In genomic region chr2:6695353-6695951, GRCm38 (mm10) we compare ENCODE assay signal across 17 mouse cellular contexts.
DNase-seq lines count a peak whose midpoint lies in the region; ATAC-seq lines count a peak whose summit lies in the region.
"Had no signal": no experiment of that assay in that cellular context is flagged by ENCODE, and none has a peak within 500 bp of the region (broad histone marks: within the 10 kb centered on the region; RNA-seq: fewer than 3 reads in every experiment).

No protein-coding gene starts in this region.

- 51% methylated on average over 4 of the region's 4 CpGs for WGBS in heart, embryonic 11.5 days (ENCODE audit: insufficient replicate concordance)
- WGBS in embryonic facial prominence, embryonic 10.5 days: 82% methylated on average over 4 of the region's 4 CpGs

- no peaks in the 10 kb centered on the region for H3K27me3 ChIP-seq in heart, embryonic 11.5 days (ENCODE audit: control insufficient read depth, insufficient read depth, low read length)
- no peaks in the 10 kb centered on the region for H3K27me3 ChIP-seq in megakaryocyte, embryonic 14.5 days (replicated peaks)
- H3K27me3 ChIP-seq in embryonic facial prominence, embryonic 10.5 days (replicated peaks; ENCODE audit: low read depth, poor library complexity, severe bottlenecking): no peaks in the 10 kb centered on the region
- H3K27me3 ChIP-seq: intestine, embryonic 15.5 days; limb, embryonic 15.5 days had no signal

- no peak overlapping the region for H3K9ac ChIP-seq in heart, embryonic 11.5 days (ENCODE audit: low read depth, low read length)
- H3K9ac ChIP-seq: forebrain, postnatal 0 days; intestine, embryonic 15.5 days; limb, embryonic 15.5 days had no signal

- no peaks in the 10 kb centered on the region for H3K36me3 ChIP-seq in heart, embryonic 11.5 days (ENCODE audit: control insufficient read depth, insufficient read depth, low read length)
- H3K36me3 ChIP-seq in megakaryocyte, embryonic 14.5 days (replicated peaks; ENCODE audit: low read length): peaks cover 57% of the 10 kb centered on the region
- no peaks in the 10 kb centered on the region for H3K36me3 ChIP-seq in embryonic facial prominence, embryonic 10.5 days (replicated peaks)
- H3K36me3 ChIP-seq: intestine, embryonic 15.5 days; limb, embryonic 15.5 days had no signal

- intact Hi-C loops in heart, postnatal 36 days (cut with DNase I): no loop called here

- H3K9me3 ChIP-seq in heart, embryonic 11.5 days (replicated peaks; ENCODE audit: control insufficient read depth, low read length): no peaks in the 10 kb centered on the region
- no peaks in the 10 kb centered on the region for H3K9me3 ChIP-seq in megakaryocyte, embryonic 14.5 days
- no peaks in the 10 kb centered on the region for H3K9me3 ChIP-seq in embryonic facial prominence, embryonic 10.5 days
- H3K9me3 ChIP-seq: intestine, embryonic 15.5 days; limb, embryonic 15.5 days had no signal

- H3K4me3 ChIP-seq in heart, embryonic 11.5 days (ENCODE audit: low read depth, low read length): no peak overlapping the region
- H3K4me3 ChIP-seq in megakaryocyte, embryonic 14.5 days (replicated peaks): peak overlapping the region; percentile 86
- H3K4me3 ChIP-seq in embryonic facial prominence, embryonic 10.5 days: no peak overlapping the region
- H3K4me3 ChIP-seq: intestine, embryonic 15.5 days; limb, embryonic 15.5 days had no signal

- H3K4me1 ChIP-seq in heart, embryonic 11.5 days (ENCODE audit: control insufficient read depth, insufficient read depth, low read length): peaks cover 6% of the 10 kb centered on the region; the same call in 1 of the 2 replicates
- H3K4me1 ChIP-seq in megakaryocyte, embryonic 14.5 days: peaks cover 92% of the 10 kb centered on the region
- no peaks in the 10 kb centered on the region for H3K4me1 ChIP-seq in embryonic facial prominence, embryonic 10.5 days
- H3K4me1 ChIP-seq: intestine, embryonic 15.5 days; limb, embryonic 15.5 days had no signal

- no peak for DNase-seq in heart, postnatal 36 days
- DNase-seq in embryo, embryonic 10 days (ENCODE audit: low spot score): no peak
- no peak for DNase-seq in kidney, postnatal 36 days
- no peak for DNase-seq in embryonic facial prominence, embryonic 10.5 days (ENCODE audit: low spot score)
- DNase-seq: cerebellum, adult 8-10 months; forebrain, postnatal 0 days; gastrocnemius, postnatal 10 days; kidney, postnatal 14 days; lung, adult 2 months; right cerebral cortex, postnatal 4 days; thymus, postnatal 4 days had no signal

- H3K27ac ChIP-seq in heart, embryonic 11.5 days (ENCODE audit: low read depth, low read length): 0 out of 2 replicates have a peak overlapping the region, but pooled peaks have one; percentile 25
- no peak overlapping the region for H3K27ac ChIP-seq in embryonic facial prominence, embryonic 10.5 days (replicated peaks)
- H3K27ac ChIP-seq: intestine, embryonic 15.5 days; limb, embryonic 15.5 days had no signal

- no peak for ATAC-seq in heart, embryonic 11.5 days (replicated peaks; ENCODE audit: insufficient number of reproducible peaks, low FRiP score, low TSS enrichment)
- ATAC-seq in megakaryocyte, adult 5-6 weeks (ENCODE audit: poor library complexity, severe bottlenecking): no peak
- peak; percentile 70 for ATAC-seq in common myeloid progenitor, adult 5-6 weeks (replicated peaks; ENCODE audit: low read depth, poor library complexity, severe bottlenecking)
- ATAC-seq: forebrain, postnatal 0 days; intestine, embryonic 15.5 days had no signal

- H3K4me2 ChIP-seq in heart, embryonic 11.5 days: peak overlapping the region; percentile 12; the same call in 1 of the 2 replicates
- H3K4me2 ChIP-seq: intestine, embryonic 15.5 days; limb, embryonic 15.5 days had no signal
